Mouse (Mus musculus): ENCODE results near the gene Atoh1. TPM values are rescaled to one million over a fixed set of nuclear protein-coding genes. Genes with fewer than 3 reads are reported as not detected.

The Atoh1 gene
- polyA plus RNA-seq (2015; fragmentation: Nextera tagmentation; extraction: Ambion mirVana) = not detected in 2 replicates

DNA sequence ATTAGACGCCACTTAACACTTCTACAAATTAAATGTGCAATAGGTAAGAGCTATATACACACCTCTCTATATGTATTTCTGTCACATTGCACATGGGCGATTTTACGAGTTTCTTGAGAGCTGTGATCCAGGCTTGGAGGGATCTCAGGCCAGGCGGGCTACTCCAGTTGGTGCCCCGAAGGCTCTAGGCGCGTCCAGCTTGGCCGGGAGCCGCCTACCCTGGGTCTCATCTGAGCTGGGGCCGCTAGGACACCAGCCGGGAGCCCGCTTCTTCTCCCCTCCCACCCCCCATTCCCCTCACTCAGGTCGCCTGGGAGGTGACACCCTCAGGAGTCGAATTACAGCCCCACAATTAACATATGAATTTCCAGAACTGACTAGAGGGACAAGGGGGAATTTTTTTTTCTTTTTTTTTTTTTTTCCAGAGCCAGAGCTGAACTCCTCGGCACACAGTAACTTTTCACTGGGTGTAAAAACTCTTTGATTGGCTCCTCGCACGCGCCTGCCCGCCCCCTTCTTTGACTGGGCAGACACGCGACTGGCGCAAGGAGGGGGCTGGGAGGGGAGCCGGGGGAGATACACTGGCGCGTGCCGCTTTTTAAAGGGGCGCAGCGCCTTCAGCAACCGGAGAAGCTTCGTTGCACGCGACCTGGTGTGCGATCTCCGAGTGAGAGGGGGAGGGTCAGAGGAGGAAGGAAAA, at the start of gene Atoh1:
Gene Atoh1 (plus strand): TSS at position 627 of the 700 bp plus-strand sequence.

